Mouse (Mus musculus): ENCODE measurements at regions not wholly inside any gene's neighbourhood (a gene's known extent, or its start where the extent isn't known, plus 50 kb on each side); places are given as distances from the start of the nearest gene placed in this dataset.

GRCm38 (mm10) chr10:91267886-91268285 lies 86.8 kb upstream of the Tmpo start:
- no peak overlapping the region for H3K27ac ChIP-seq
- peaks cover 22% of the 10 kb centered on the region for H3K4me1 ChIP-seq
- no peak overlapping the region for H3K4me3 ChIP-seq
- 96% methylated on average over 6 of the region's 6 CpGs for WGBS
- no peaks in the 10 kb centered on the region for H3K27me3 ChIP-seq (ENCODE audit: poor library complexity, severe bottlenecking)
- no peaks in the 10 kb centered on the region for H3K9me3 ChIP-seq
- H3K36me3 ChIP-seq (replicated peaks), result no peaks in the 10 kb centered on the region
- no peak for DNase-seq (ENCODE audit: extremely low spot score, low spot score)

- no peaks in the 10 kb centered on the region for H3K4me1 ChIP-seq
- no peak overlapping the region for H3K4me3 ChIP-seq
- H3K27ac ChIP-seq, result no peak overlapping the region
- no peaks in the 10 kb centered on the region for H3K9me3 ChIP-seq
- 87% methylated on average over 10 of the region's 10 CpGs for WGBS
- no peaks in the 10 kb centered on the region for H3K27me3 ChIP-seq (ENCODE audit: poor library complexity, severe bottlenecking)
- no peaks in the 10 kb centered on the region for H3K36me3 ChIP-seq (replicated peaks)
- no peak for DNase-seq (ENCODE audit: extremely low spot score, low spot score)
Observed at GRCm38 (mm10) chr10:91260416-91260815, 79.3 kb upstream of the Tmpo start.

- DNase-seq (ENCODE audit: extremely low spot score, low spot score), result no peak
- no peaks in the 10 kb centered on the region for H3K9me3 ChIP-seq
- no peaks in the 10 kb centered on the region for H3K27me3 ChIP-seq (ENCODE audit: poor library complexity, severe bottlenecking)
- no peak overlapping the region for H3K4me3 ChIP-seq
- H3K36me3 ChIP-seq (replicated peaks), result no peaks in the 10 kb centered on the region
- no peak overlapping the region for H3K27ac ChIP-seq
- WGBS, result 80% methylated on average over 18 of the region's 18 CpGs
- no peaks in the 10 kb centered on the region for H3K4me1 ChIP-seq
Observed at GRCm38 (mm10) chr10:91249681-91250195, 68.6 kb upstream of the Tmpo start.

GRCm38 (mm10) chr10:91244297-91244696 lies 63.2 kb upstream of the Tmpo start:
- H3K27ac ChIP-seq, result no peak overlapping the region
- WGBS, result 90% methylated on average over 3 of the region's 3 CpGs
- peaks cover 28% of the 10 kb centered on the region for H3K4me1 ChIP-seq
- no peaks in the 10 kb centered on the region for H3K9me3 ChIP-seq
- no peaks in the 10 kb centered on the region for H3K36me3 ChIP-seq (replicated peaks)
- no peak overlapping the region for H3K4me3 ChIP-seq
- H3K27me3 ChIP-seq (ENCODE audit: poor library complexity, severe bottlenecking), result no peaks in the 10 kb centered on the region
- no peak for DNase-seq (ENCODE audit: extremely low spot score, low spot score)

- Histone ChIP-seq H3K4me3 (no peak overlapping the region), H3K36me3 (replicated peaks) (no peaks in the 10 kb centered on the region), H3K9me3 (no peaks in the 10 kb centered on the region), H3K4me1 (peaks cover 32% of the 10 kb centered on the region), H3K27ac (peak overlapping the region; percentile 67), H3K27me3 (ENCODE audit: poor library complexity, severe bottlenecking) (no peaks in the 10 kb centered on the region)
- DNase-seq (ENCODE audit: extremely low spot score, low spot score), result no peak
- WGBS, result 69% methylated on average over 5 of the region's 5 CpGs
Observed at GRCm38 (mm10) chr10:91242491-91243046, 61.5 kb upstream of the Tmpo start.

GRCm38 (mm10) chr10:91241611-91242005 lies 60.5 kb upstream of the Tmpo start:
- Histone ChIP-seq H3K4me3 (no peak overlapping the region), H3K9me3 (no peaks in the 10 kb centered on the region), H3K4me1 (peaks cover 37% of the 10 kb centered on the region), H3K36me3 (replicated peaks) (no peaks in the 10 kb centered on the region), H3K27ac (peak overlapping the region; percentile 67), H3K27me3 (ENCODE audit: poor library complexity, severe bottlenecking) (no peaks in the 10 kb centered on the region)
- peak; percentile 54 for DNase-seq (ENCODE audit: extremely low spot score, low spot score)
- WGBS, result 37% methylated on average over 7 of the region's 7 CpGs

GRCm38 (mm10) chr10:91240856-91241610 lies 59.9 kb upstream of the Tmpo start:
- Histone ChIP-seq H3K27me3 (ENCODE audit: poor library complexity, severe bottlenecking) (no peaks in the 10 kb centered on the region), H3K27ac (peak overlapping the region; percentile 67), H3K4me1 (peaks cover 37% of the 10 kb centered on the region), H3K9me3 (no peaks in the 10 kb centered on the region), H3K36me3 (replicated peaks) (no peaks in the 10 kb centered on the region), H3K4me3 (no peak overlapping the region)
- WGBS, result 72% methylated on average over 10 of the region's 10 CpGs
- DNase-seq (ENCODE audit: extremely low spot score, low spot score), result no peak

GRCm38 (mm10) chr10:91240320-91240719 lies 59.2 kb upstream of the Tmpo start:
- DNase-seq (ENCODE audit: extremely low spot score, low spot score), result no peak
- Histone ChIP-seq H3K36me3 (replicated peaks) (no peaks in the 10 kb centered on the region), H3K27ac (peak overlapping the region; percentile 40; the same call in 1 of the 2 replicates), H3K4me1 (peaks cover 37% of the 10 kb centered on the region), H3K4me3 (no peak overlapping the region), H3K27me3 (ENCODE audit: poor library complexity, severe bottlenecking) (no peaks in the 10 kb centered on the region), H3K9me3 (no peaks in the 10 kb centered on the region)
- 83% methylated on average over 7 of the region's 7 CpGs for WGBS

GRCm38 (mm10) chr10:91236844-91237243 lies 55.7 kb upstream of the Tmpo start:
- H3K27me3 ChIP-seq (ENCODE audit: poor library complexity, severe bottlenecking), result no peaks in the 10 kb centered on the region
- H3K4me3 ChIP-seq, result no peak overlapping the region
- peaks cover 25% of the 10 kb centered on the region for H3K4me1 ChIP-seq
- WGBS, result 39% methylated on average over 7 of the region's 7 CpGs
- DNase-seq (ENCODE audit: extremely low spot score, low spot score), result no peak
- H3K36me3 ChIP-seq (replicated peaks), result no peaks in the 10 kb centered on the region
- H3K27ac ChIP-seq, result peak overlapping the region; percentile 72; the same call in 1 of the 2 replicates
- no peaks in the 10 kb centered on the region for H3K9me3 ChIP-seq

- Histone ChIP-seq H3K27ac (no peak overlapping the region), H3K9me3 (no peaks in the 10 kb centered on the region), H3K4me1 (peaks cover 18% of the 10 kb centered on the region), H3K36me3 (replicated peaks) (no peaks in the 10 kb centered on the region), H3K4me3 (no peak overlapping the region), H3K27me3 (ENCODE audit: poor library complexity, severe bottlenecking) (no peaks in the 10 kb centered on the region)
- DNase-seq (ENCODE audit: extremely low spot score, low spot score), result no peak
- 86% methylated on average over 3 of the region's 3 CpGs for WGBS
Observed at GRCm38 (mm10) chr10:91234709-91235108, 53.6 kb upstream of the Tmpo start.

All from forebrain, embryonic 10.5 days (tissue).